Mouse (Mus musculus) brain, embryonic 14.5 days (tissue): ENCODE measurements around the gene Cenpt. TPM values are rescaled to one million over a fixed set of nuclear protein-coding genes. Genes with fewer than 3 reads are reported as not detected.

Source experiments
- DNase-seq: peaks from one replicate; pipeline ENCODE4 v3.0.0-alpha.2; 2011; ENCODE audit warnings: low read depth
- CTCF ChIP-seq: fragments of 200-500 bp; IDR thresholded peaks from 2 replicates; pipeline ENCODE4 v1.5.1; 2012; ENCODE audit warnings: inconsistent platforms, mild to moderate bottlenecking, moderate library complexity, borderline replicate concordance; ENCODE audit not compliant: insufficient read depth, insufficient read length; ENCODE audit errors: extremely low read depth
- POLR2A ChIP-seq: fragments of 200-500 bp; IDR thresholded peaks from 2 replicates; pipeline ENCODE4 v1.6.1; 2012; ENCODE audit warnings: mild to moderate bottlenecking, inconsistent platforms, borderline replicate concordance; ENCODE audit not compliant: poor library complexity, insufficient read depth, insufficient read length, severe bottlenecking; ENCODE audit errors: extremely low read depth
- polyA plus RNA-seq: library from polyadenylated mRNA; depleted of rRNA; stranded (reverse); fragments of >200 nt; gene quantifications from 2 replicates; pipeline ENCODE4 v1.2.3, GENCODE M21; 2012

Cenpt gene
- polyA plus RNA-seq, 1 experiment, result 83.0 TPM

DNA sequence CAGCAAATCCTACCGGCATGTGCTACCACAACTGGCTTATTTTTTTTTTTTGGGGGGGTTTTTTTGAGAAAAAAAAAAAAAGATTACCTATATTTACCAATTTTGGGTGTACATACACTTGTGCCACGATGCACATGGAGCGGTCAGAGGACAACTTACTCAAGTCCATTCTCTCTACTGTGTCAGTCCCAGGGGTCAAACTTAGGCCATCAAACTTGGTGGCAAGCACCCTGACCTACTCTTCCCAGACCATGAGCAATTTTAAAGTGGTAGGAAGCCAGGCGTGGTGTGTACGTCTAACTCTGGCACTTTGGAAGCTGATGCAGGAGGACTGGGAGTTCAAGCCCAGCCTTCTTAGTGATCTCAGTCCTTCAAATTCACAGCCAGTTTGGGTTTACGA, 39.8 kb downstream of the Cenpt start:
- DNase-seq, result no peak
- no peak for TF ChIP-seq POLR2A
- TF ChIP-seq CTCF, result no peak

- TF ChIP-seq POLR2A, result no peak
- TF ChIP-seq CTCF, result no peak
- DNase-seq, result no peak
Observed at GRCm38 (mm10) chr8:105812511-105812910, 40.6 kb downstream of the Cenpt start.

DNA sequence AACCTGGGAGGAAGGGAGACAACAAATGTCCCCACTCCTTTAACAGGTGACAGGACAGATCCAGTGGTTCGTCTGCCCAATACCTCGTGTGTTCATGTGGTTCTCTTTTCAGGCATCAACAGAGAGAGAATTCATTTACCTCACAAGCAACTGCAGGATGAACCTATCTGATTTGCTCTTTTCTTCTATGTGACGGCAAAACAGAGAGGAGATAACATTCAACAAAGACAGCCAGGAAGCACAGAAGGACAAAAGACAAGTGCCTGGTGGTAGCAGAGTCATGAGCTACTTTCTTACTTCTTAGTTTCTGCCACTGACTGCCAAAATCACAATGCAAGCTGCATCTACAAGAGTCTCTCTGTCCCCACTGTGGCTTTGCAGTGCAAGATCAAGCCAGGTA, 41.5 kb downstream of the Cenpt start:
- no peak for DNase-seq
- TF ChIP-seq CTCF (no peak), POLR2A (no peak)

GRCm38 (mm10) chr8:105811061-105811460, 42.0 kb downstream of the Cenpt start:
- no peak for DNase-seq
- no peak for TF ChIP-seq CTCF
- TF ChIP-seq POLR2A, result no peak

DNA sequence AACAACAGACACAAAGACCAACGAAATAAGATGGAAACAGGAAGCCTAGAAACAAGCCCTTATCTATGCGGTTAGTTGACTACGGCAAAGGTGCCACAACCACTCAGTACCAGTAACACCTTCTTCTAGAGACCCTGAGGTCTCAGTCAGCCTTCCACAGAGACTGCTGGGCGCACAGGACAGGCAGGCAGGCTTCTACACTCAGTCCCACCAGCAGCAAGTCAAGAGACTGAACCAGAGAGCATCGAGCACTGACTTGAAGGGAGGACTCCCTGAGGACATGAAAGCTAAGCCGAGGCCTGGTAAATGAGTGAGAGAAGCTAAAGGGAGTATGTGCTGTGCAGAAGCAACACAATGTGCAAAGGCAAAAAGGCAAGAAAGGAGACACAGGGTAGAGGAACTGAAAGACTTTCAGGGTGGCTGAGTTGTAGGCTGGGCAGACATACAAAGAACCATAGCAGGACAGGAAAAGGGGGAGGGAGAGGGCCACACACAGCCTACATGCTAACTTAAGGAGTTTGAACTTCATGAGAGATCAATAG, 42.8 kb downstream of the Cenpt start:
- TF ChIP-seq CTCF (no peak), POLR2A (no peak)
- no peak for DNase-seq

DNA sequence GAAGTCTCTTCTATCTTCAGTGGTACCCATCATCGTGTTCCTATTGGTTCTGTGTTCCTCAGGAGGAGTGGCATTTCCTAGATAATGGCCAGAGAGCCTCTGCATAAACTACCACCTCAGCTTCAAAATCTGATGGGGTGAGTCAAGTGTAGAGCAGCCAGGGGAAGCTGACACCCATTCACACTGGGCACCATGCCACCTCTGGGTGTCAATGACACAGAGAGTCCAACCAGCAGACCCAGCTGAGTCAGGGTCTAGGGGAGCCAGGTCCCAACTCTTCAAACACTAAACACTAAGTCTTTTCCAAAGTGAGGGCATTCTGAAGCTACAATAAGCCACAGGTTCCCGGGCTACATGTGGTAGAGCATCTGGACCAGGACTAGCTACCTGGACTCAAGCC, 44.6 kb downstream of the Cenpt start:
- TF ChIP-seq CTCF (no peak), POLR2A (no peak)
- no peak for DNase-seq

DNA sequence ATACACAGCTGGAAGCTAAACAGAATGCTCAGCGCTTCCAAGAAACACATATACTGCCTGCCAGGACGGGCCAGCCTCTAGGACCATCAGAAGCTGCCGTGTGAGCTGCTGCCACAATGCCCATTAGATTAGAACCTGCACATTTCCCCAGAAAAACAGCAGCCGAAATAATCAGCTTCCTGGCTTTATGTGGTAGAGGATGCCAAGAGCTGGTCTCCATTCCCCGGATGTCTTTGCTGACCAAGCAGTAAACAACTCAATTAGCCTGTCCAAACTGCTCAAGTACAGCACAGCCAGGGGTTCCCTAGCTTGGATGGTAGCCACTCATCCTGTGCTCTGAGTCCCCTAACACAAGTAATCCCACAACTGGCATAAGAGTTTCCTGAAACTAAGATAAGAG, 45.3 kb downstream of the Cenpt start:
- no peak for DNase-seq
- TF ChIP-seq POLR2A (no peak), CTCF (no peak)

GRCm38 (mm10) chr8:105805964-105806363, 47.1 kb downstream of the Cenpt start:
- no peak for TF ChIP-seq POLR2A
- no peak for TF ChIP-seq CTCF
- no peak for DNase-seq

GRCm38 (mm10) chr8:105805346-105805745, 47.7 kb downstream of the Cenpt start:
- TF ChIP-seq POLR2A (no peak), CTCF (no peak)

DNA sequence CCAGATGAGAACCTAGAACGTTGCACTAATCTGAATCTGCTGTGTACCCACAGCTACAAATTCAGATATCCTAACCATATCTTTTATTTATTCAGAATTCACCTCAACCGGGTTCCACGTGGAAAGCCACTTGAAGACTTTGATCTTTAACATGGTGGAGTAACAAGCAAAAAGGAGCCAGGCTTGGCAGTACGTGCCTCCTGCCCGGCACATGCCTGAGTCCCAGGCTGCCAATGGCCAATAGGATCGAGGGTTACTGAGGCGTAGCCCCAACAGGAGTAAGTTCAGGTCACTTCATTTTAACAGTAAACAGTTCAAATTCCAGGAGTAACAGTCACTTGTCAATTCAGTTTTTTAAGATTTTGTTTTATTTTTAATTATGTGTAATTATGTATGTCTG, 48.3 kb downstream of the Cenpt start:
- no peak for DNase-seq
- TF ChIP-seq CTCF (no peak), POLR2A (no peak)

More at GRCm38 (mm10) chr8:105805346-105805745, 47.7 kb downstream of the Cenpt start:
- no peak for DNase-seq

DNA sequence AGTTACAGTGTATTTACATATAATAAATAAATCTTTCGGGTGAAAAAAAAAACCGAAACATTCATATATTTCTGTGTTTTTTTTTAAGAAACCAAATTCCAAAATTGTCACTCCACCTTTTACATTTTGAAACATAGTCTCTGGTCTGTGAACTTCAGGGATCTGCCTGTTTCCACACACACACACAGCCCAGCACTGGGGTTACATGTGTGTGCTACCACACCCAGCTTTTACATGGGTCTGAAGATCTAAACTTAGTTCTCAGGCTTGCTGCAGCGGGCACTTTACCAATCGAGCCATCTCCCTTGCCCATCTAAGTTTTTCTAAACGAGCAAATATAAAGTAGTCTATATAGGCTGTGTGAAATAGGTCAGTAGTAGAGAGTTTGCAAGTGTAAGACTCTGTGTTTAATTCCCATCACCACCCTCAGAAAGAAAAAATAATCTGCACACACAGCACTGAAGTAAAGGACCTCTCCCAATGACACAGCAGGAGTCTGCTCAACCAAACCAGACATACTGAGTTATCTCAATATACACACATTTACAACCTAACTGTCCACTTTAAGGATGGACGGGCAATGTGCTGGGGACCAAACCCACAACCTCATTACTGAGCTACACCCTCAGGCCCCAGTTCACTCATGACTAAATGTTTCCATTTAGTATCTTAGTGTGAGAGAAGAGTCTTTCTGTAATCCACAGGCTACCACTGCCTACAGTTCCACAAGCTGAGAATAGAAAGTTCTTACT, 51.7 kb downstream of the Cenpt start:
- no peak for DNase-seq
- TF ChIP-seq CTCF (no peak), POLR2A (no peak)

DNA sequence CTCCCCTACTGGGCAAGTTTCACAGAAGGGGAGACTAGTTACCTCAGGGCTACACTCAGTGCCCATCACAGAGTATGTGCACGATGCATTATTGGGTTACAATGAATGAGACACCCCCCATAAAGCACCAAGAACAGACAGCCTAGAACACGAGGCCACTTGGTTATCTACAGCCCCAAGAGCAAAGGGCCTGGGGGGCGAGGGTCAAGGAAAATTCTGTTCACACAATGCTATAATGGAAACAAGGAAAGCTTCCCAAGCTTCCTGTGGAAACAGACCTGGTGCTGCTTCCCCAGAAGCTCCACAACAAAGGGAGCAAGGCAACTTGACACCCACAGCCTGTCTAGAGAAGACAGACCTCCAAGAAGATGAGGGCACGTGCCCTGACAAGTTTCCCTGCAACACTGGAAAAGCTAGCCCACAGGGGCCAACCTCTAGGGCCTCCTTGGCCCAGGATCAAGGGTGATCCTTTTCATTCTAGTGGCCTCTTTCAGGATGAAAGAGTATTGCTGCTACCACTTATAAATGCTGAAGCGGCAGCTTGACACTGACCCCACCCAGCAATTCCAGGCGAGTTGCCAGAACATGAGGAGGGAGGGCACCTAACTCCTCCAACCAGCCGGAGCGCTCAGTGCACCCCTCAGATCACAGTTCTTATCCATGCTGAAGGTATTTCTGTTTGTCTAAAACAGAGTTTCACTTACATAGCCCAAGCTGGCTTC, 53.8 kb downstream of the Cenpt start:
- no peak for TF ChIP-seq CTCF
- TF ChIP-seq POLR2A, result no peak
- peak; percentile 85 for DNase-seq

DNA sequence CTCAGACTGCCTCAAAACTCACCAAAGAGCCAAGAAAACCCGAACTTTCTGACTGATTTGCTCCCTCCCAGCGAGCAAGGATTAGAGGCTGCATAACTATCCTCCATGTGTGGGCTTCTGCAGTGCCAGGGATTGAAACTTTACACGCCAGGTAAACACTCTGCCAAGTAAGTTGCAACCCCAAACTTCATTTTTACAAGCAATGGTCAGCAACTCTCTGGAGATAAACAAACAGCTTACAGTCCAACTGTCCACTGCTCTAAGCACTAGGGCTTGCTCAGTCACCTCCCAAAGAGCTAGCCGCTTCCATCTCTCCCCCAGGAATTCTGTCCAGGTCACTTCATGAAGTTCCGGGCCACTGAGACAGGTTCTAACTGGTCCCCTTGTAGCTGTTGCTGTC, 54.7 kb downstream of the Cenpt start:
- TF ChIP-seq CTCF, result no peak
- TF ChIP-seq POLR2A, result no peak
- DNase-seq, result no peak
